Mouse (Mus musculus) hematopoietic multipotent progenitor cell, adult 10-12 weeks (in vitro differentiated cells): Measurements from ENCODE around the gene Mov10l1. TPM values are rescaled to one million over a fixed set of nuclear protein-coding genes. Genes with fewer than 3 reads are reported as not detected.

ENCODE experiments used
- polyA plus RNA-seq: library from polyadenylated mRNA; stranded (reverse); fragments of >175 nt; gene quantifications from 2 replicates; pipeline ENCODE4 v1.2.3, GENCODE M21; 2012; ENCODE audit warnings: low replicate concordance

Mov10l1 gene
- polyA plus RNA-seq: not detected in 2 replicates

DNA sequence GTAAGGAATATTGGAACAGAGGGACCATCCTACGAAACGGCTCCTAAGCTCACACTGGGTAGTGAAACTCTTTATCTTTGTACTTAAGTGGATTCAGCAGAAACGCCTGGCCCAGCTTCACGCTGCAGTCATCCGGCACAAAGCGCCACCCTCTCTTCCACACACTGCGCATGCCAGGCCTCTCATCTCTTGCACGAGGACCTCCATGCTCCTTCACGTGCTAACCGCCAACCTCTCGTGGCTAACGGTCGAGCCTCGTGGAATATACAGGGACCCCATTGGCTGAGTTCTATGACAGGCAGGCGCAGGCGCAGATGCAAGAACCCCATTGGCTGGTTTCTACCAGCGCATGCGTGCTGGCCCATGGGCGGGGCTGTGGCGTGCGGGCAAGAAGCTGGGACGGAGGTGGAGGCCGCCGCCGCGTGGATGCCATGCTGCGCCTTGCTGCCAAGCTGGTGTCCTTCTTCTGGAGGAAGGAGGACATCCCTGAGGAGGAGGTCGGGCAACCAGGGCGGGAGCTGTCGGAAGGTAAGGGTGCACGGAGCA, at the start of gene Mov10l1:
Gene Mov10l1 (plus strand): TSS at position 376 of the 546 bp plus-strand sequence.

DNA sequence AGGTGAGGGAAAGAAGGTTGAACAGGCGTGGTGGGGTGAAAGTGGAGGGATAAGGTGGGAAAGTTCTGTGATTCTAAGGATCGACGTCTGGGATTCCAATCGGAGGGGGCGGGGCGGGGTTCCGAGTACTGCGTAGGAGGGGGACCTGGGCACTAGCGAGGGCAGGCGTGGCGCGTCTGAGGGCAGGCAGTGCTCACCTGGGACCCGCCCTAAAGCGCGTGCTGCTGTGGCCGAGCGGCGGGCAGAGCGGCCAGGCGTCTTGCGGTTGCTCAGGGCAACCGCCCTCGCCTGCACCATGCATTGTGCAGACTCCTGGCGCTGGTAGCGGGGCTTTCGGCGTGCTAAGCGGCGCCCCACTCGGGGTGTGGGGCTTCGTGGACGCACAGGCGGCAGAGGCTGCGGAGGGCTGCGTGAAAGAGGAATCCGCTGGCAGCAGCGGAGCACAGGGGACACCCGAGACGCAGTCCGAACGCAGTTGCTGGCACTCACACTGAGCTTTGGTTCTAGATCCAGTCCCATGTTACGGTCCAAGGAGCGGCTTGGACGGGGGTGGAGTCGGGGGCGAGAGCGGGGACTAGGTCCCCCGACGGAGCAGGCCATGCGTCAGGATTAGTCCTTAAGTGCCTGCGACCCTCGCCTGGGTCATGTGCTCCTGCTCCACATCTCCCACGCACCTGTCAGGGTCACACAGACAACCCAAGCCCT, 28.2 kb upstream of the Mov10l1 start, which contains the start of gene Ttll8:
Gene Ttll8 (minus strand): TSS at position 51 of the 705 bp plus-strand sequence.

GRCm38 (mm10) chr15:88978281-88979137, 4.2 kb upstream of the Mov10l1 start, which contains the start of gene Mlc1:
Gene Mlc1 (minus strand): TSS chr15:88979007.

GRCm38 (mm10) chr15:89059161-89059931, 76.6 kb downstream of the Mov10l1 start, which contains the start of gene Panx2:
Gene Panx2 (plus strand): TSS chr15:89059734.

GRCm38 (mm10) chr15:89074613-89075477, 92.1 kb downstream of the Mov10l1 start, which contains the start of gene Trabd:
Gene Trabd (plus strand): TSS chr15:89075124.

GRCm38 (mm10) chr15:89088607-89089247, 106.0 kb downstream of the Mov10l1 start, which contains the start of gene Selenoo:
Gene Selenoo (plus strand): TSS chr15:89089084.

Other genes with a start within 250 kb of the Mov10l1 start
- gene Brd1, start 248.7 kb upstream of the Mov10l1 start, polyA plus RNA-seq: 40.7 and 42.6 TPM in 2 replicates
- 5.3 and 6.3 TPM in 2 replicates for gene Zbed4, start 231.2 kb upstream of the Mov10l1 start, polyA plus RNA-seq
- 2.2 and 8.6 TPM in 2 replicates for gene Alg12, start 163.6 kb upstream of the Mov10l1 start, polyA plus RNA-seq
- gene Creld2, start 163.3 kb upstream of the Mov10l1 start, polyA plus RNA-seq: 22.5 and 50.6 TPM in 2 replicates
- 18.2 and 33.2 TPM in 2 replicates for gene Pim3, start 120.7 kb upstream of the Mov10l1 start, polyA plus RNA-seq
- not detected in 2 replicates for gene Ttll8, start 28.5 kb upstream of the Mov10l1 start, polyA plus RNA-seq
- not detected in 2 replicates for gene Mlc1, start 3.9 kb upstream of the Mov10l1 start, polyA plus RNA-seq
- gene Panx2, start 76.8 kb downstream of the Mov10l1 start, polyA plus RNA-seq: 0.07 and 0.22 TPM in 2 replicates
- gene Trabd, start 92.2 kb downstream of the Mov10l1 start, polyA plus RNA-seq: 93.0 and 178 TPM in 2 replicates
- gene Selenoo, start 106.2 kb downstream of the Mov10l1 start, polyA plus RNA-seq: 8.3 and 15.0 TPM in 2 replicates
- 52.9 and 64.3 TPM in 2 replicates for gene Tubgcp6, start 140.2 kb downstream of the Mov10l1 start, polyA plus RNA-seq
- gene Hdac10, start 145.8 kb downstream of the Mov10l1 start, polyA plus RNA-seq: 7.1 and 39.2 TPM in 2 replicates
- 5.9 and 9.3 TPM in 2 replicates for gene Mapk12, start 157.8 kb downstream of the Mov10l1 start, polyA plus RNA-seq
- gene Mapk11, start 166.7 kb downstream of the Mov10l1 start, polyA plus RNA-seq: 13.6 and 30.8 TPM in 2 replicates
- gene Plxnb2, start 197.9 kb downstream of the Mov10l1 start, polyA plus RNA-seq: 114 and 275 TPM in 2 replicates
- 28.6 and 33.7 TPM in 2 replicates for gene Dennd6b, start 213.6 kb downstream of the Mov10l1 start, polyA plus RNA-seq
- gene Ppp6r2, start 228.6 kb downstream of the Mov10l1 start, polyA plus RNA-seq: 175 and 371 TPM in 2 replicates